Mouse (Mus musculus) left cerebral cortex, adult 11 months (tissue): Measurements from ENCODE around the gene Hist1h4f.
A peak's percentile ranks its signal among the peaks of the same experiment; 100 is the strongest.
"Not testable (repeated sequence)": the region's sequence is repeated elsewhere in the genome, so short reads cannot be mapped to it uniquely, and the experiment has no call there.

Experiments used
- DNase-seq: peaks from one replicate; pipeline ENCODE4 v3.0.0; 2022; ENCODE audit warnings: low spot score

Hist1h4f gene

DNA sequence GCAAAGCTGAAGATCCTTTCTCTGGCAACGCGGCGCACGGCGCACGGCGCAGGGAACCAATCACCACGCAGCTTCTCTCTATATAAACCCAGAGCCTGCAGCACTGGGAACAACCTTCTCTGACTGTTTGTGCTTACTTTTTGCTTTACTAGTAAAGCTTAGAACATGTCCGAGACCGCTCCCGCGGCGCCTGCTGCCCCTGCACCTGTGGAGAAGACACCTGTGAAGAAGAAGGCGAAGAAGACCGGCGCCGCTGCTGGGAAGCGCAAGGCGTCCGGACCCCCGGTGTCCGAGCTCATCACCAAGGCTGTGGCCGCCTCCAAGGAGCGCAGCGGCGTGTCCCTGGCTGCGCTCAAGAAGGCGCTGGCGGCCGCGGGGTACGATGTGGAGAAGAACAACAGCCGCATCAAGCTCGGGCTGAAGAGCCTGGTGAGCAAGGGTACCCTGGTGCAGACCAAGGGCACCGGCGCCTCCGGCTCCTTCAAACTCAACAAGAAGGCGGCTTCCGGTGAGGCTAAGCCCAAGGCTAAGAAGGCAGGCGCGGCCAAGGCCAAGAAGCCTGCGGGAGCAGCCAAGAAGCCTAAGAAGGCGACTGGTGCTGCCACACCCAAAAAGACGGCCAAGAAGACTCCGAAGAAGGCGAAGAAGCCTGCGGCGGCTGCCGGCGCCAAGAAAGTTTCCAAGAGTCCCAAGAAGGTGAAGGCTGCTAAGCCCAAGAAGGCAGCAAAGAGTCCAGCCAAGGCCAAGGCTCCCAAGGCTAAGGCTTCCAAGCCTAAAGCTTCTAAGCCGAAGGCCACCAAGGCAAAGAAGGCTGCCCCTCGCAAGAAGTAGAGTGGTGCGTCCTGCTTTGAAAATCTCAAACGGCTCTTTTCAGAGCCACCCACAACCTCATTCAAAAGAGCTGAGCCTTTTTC lies 3.7 kb upstream of the Hist1h4f start:
- no peak for DNase-seq

GRCm38 (mm10) chr13:23554393-23554792 lies 2.9 kb upstream of the Hist1h4f start:
- no peak for DNase-seq

DNA sequence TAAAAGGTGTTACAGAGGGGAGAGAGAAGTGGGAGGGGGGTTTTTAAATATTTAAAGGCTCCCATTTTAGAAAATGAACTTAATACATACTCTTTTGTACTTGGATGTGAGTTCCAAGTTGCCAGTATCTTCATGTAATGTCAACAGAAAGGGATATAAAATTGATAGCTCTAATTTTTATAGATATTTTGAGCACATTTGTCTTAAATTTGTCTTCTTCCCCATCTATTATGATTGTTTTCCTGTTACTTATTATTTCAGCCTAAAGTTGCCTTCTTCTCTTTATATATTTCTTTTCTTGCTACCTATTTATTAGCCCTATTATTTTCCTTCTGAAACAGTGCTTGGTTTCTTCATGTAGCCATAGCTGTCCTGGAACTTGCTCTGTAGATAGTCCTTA lies 1.5 kb upstream of the Hist1h4f start, which contains the start of gene Hist1h1d:
TSS of gene Hist1h1d (plus strand) at position 301 of the 400 bp plus-strand sequence.
- no peak for DNase-seq

- no peak for DNase-seq
Measured at GRCm38 (mm10) chr13:23551931-23552914, 775 bp upstream of the Hist1h4f start.

DNA sequence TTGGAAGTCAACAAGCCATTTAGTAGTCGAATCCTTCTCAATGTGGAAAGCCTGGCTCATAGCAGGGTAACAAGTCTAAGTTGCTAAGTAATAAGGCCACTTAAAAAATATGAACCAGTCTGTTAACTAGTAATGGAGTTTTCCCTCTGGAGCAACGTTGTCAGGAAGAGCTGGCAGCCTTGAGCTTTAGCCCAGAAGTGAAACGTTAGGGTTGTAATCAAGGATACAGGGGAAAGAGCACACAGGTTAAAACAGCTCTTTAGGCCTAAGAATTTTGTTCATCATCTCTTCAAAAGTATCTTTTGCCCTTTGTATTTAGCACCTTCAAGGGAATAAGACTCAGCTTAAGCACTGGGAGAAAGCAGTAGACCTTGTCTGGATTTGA lies 695 bp downstream of the Hist1h4f start:
- no peak for DNase-seq

DNA sequence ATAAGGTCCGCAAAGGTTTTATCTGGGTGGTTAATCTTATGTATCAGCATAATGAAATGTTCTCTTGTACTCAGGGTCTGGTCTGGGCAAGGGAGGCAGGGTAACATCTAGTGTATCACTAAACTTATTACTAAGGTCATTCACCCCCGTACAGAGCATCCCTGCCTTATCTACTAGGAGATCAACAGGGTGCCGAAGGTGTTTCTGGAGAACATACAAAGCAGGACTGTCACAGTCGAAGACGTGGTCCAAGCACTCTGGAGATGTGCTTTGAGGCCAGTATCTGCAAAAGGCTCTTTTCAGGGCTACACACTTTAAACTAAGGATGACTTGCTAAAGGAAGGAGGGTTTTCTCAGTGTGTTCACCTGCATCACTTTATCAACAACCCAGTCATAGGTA lies 4.8 kb downstream of the Hist1h4f start:
- DNase-seq = no peak

DNA sequence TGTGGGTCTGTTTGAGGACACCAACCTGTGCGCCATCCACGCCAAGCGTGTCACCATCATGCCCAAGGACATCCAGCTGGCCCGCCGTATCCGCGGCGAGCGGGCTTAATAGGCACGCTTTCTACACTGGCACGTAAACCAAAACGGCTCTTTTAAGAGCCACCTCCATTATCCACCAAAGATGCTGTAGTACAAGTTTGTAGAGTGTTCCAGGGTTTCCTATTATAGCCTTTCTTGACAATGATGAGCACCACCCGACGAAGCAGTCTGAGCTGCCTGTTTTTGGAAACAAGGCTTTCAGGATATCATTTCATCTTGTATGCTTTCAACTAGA lies 6.7 kb downstream of the Hist1h4f start:
- not testable (repeated sequence) for DNase-seq

- peak; percentile 90 for DNase-seq
Measured at GRCm38 (mm10) chr13:23543965-23544786, 7.3 kb downstream of the Hist1h4f start, which contains the start of gene Hist1h3f. Gene Hist1h3f (plus strand): TSS chr13:23544052.

DNA sequence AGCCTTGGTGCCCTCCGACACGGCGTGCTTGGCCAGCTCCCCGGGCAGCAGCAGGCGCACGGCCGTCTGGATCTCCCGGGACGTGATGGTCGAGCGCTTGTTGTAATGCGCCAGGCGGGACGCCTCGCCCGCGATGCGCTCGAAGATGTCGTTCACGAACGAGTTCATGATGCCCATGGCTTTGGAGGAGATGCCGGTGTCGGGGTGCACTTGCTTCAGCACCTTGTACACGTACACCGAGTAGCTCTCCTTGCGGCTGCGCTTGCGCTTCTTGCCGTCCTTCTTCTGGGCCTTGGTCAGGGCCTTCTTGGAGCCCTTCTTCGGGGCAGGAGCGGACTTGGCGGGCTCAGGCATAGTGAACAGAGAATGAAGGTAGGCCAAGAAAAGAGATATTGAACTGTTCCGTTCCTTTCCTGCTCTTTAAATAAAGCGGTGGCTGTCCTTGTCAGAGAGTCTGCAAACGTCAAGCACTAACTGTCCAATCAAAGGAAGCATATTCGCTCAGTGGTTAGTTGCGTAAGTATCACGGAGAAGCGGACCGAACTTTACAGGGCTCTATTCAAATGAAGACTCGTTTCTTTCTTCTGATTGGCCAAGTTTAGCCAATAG lies 8.3 kb downstream of the Hist1h4f start, which contains the start of gene Hist1h2bh:
TSS of gene Hist1h2bh (minus strand) at position 394 of the 609 bp plus-strand sequence.
- peak; percentile 85 for DNase-seq

DNA sequence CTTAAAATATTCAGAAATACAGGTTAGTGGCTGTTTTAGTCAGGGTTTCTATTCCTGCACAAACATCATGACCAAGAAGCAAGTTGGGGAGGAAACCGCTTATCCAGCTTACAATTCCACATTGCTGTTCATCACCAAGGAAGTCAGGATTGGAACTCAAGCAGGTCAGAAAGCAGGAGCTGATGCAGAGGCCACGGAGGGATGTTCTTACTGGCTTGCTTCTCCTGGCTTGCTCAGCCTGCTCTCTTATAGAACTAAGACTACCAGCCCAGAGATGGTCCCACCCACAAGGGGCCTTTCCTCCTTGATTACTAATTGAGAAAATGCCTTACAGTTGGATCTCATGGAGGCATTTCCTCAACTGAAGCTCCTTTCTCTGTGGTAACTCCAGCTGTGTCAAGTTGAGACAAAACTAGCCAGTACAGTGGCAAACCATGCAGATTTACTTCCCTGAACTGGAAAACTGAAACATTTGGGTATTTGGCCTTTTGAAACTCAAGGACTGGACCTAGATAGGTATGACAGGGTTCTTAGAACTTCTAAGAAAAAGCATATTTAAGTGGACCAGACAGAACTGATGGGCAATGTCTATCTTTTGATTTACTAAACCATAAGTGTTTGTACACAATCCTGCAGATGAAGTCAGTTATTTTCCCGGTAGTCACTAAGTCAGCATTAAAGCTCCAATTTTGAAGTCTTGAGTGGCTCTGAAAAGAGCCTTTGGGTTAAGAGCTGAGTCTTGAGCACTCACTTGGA lies 9.0 kb downstream of the Hist1h4f start:
- DNase-seq = not testable (repeated sequence)

DNA sequence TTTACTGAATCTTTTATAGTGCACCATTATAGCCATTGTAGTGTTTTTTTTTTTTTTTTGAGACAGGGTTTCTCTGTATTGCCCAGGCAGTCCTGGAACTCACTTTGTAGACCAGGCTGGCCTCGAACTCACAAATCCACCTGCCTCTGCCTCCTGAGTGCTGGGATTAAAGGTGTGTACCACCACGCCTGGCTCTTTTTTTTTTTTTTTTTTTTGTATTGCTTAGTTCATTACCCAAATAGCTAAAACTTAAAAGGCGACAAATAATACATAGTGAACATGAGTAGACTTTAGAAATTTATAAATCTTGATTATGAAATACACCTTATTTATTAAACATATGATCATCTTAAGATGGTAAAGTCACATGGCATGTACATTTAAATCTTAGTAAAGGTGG lies 10.0 kb downstream of the Hist1h4f start:
- DNase-seq = no peak

- not testable (repeated sequence) for DNase-seq
Measured at GRCm38 (mm10) chr13:23539821-23540220, 11.6 kb downstream of the Hist1h4f start.

DNA sequence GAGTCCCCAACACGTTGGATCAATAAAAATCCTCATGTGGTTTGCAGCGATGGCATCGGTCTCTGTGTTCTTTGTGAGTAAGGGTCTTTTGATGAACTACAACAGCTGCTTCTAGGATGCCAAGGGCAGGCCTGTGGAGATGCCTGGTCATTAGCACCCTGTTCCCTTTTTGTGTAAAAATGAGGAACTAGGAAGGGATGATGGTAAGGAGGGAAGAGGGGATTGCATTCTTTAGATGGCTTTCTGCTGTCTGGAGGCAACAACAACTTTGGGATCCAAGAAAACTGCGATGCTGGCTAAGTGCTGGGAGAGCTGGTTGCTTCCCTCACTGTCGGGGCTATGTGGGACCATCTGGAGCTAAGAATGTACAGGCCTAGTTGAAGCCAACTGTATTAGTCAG lies 13.2 kb downstream of the Hist1h4f start:
- no peak for DNase-seq

DNA sequence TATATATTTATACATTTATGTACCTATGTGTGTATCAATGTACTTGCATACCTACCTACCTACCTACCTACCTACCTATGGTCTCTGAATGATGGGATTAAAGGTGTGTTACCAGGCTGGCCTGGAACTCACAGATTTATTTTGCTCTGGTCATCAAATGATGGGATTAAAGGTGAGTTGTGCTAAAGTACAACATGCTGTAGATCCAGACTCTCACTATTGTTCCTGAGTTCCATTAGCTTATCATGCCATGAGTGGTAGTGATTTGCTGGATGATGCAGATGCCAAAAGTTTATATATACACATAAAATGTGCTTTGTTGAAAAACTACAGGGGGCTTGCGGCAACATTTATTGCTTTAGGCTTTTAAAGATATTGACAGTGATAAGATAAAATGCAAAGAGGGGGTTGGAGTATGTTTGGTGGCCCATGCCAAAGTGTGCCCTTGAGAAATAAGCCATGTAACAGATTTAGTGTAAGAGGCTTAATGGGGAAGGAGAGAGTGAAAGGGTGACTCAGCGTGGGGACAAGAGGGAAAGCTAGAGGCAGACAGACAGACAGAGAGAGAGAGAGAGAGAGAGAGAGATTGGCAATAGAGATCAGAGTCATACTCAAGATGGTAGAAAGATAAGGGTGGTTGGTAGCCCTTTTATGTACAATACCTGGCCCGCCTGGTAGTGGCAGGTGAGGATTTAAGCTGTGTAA lies 14.3 kb downstream of the Hist1h4f start:
- DNase-seq = no peak

- DNase-seq = no peak
Measured at GRCm38 (mm10) chr13:23536076-23536822, 15.2 kb downstream of the Hist1h4f start.

- DNase-seq = peak; percentile 91
Measured at GRCm38 (mm10) chr13:23535137-23536075, 16.0 kb downstream of the Hist1h4f start, which contains the start of gene Hist1h3g. Gene Hist1h3g (plus strand): TSS chr13:23535422.

GRCm38 (mm10) chr13:23534368-23535131 lies 16.9 kb downstream of the Hist1h4f start:
- no peak for DNase-seq
